Mouse (Mus musculus): ENCODE results near the gene Cd38. TPM values are rescaled to one million over a fixed set of nuclear protein-coding genes. Genes with fewer than 3 reads are reported as not detected.

The Cd38 gene
- polyA plus RNA-seq, 1 experiment from 2014 or later: 10.7 TPM

- H3K36me3 ChIP-seq: no peaks in the 10 kb centered on the region
- WGBS: 77% methylated on average over 3 of the region's 3 CpGs
These were observed 25.7 kb upstream of the Cd38 start for GRCm38 (mm10) chr5:43842576-43843155.

GRCm38 (mm10) chr5:43845083-43845482 lies 23.3 kb upstream of the Cd38 start:
- 86% methylated on average over 5 of the region's 5 CpGs for WGBS
- Histone ChIP-seq H3K9me3 (replicated peaks) (0 out of 2 replicates have a peak, but pooled peaks cover 1% of the 10 kb centered on the region), H3K27ac (no peak overlapping the region), H3K4me1 (peaks cover 8% of the 10 kb centered on the region; the same call in 1 of the 2 replicates), H3K4me3 (no peak overlapping the region), H3K36me3 (no peaks in the 10 kb centered on the region), H3K27me3 (ENCODE audit: low read depth, poor library complexity, severe bottlenecking) (no peaks in the 10 kb centered on the region)
- no peak for DNase-seq (ENCODE audit: low spot score)

More at GRCm38 (mm10) chr5:43842576-43843155, 25.7 kb upstream of the Cd38 start:
- no peak overlapping the region for H3K27ac ChIP-seq
- 0 out of 2 replicates have a peak, but pooled peaks cover 1% of the 10 kb centered on the region for H3K9me3 ChIP-seq (replicated peaks)
- H3K27me3 ChIP-seq (ENCODE audit: low read depth, poor library complexity, severe bottlenecking): no peaks in the 10 kb centered on the region
- DNase-seq (ENCODE audit: low spot score): no peak
- H3K4me3 ChIP-seq: no peak overlapping the region
- peaks cover 8% of the 10 kb centered on the region; the same call in 1 of the 2 replicates for H3K4me1 ChIP-seq

GRCm38 (mm10) chr5:43845646-43846045 lies 22.7 kb upstream of the Cd38 start:
- Histone ChIP-seq H3K27me3 (ENCODE audit: low read depth, poor library complexity, severe bottlenecking) (no peaks in the 10 kb centered on the region), H3K27ac (no peak overlapping the region), H3K4me1 (peaks cover 8% of the 10 kb centered on the region; the same call in 1 of the 2 replicates), H3K36me3 (no peaks in the 10 kb centered on the region), H3K9me3 (replicated peaks) (0 out of 2 replicates have a peak, but pooled peaks cover 1% of the 10 kb centered on the region), H3K4me3 (no peak overlapping the region)
- no peak for DNase-seq (ENCODE audit: low spot score)
- WGBS: 65% methylated on average over 1 of the region's 1 CpGs

- no peak for DNase-seq (ENCODE audit: low spot score)
- peaks cover 8% of the 10 kb centered on the region; the same call in 1 of the 2 replicates for H3K4me1 ChIP-seq
- no peaks in the 10 kb centered on the region for H3K27me3 ChIP-seq (ENCODE audit: low read depth, poor library complexity, severe bottlenecking)
- WGBS: 22% methylated on average over 2 of the region's 2 CpGs
- H3K9me3 ChIP-seq (replicated peaks): 0 out of 2 replicates have a peak, but pooled peaks cover 1% of the 10 kb centered on the region
- no peaks in the 10 kb centered on the region for H3K36me3 ChIP-seq
- no peak overlapping the region for H3K27ac ChIP-seq
- H3K4me3 ChIP-seq: no peak overlapping the region
These were observed 22.1 kb upstream of the Cd38 start for GRCm38 (mm10) chr5:43846227-43846626.

- no peak for DNase-seq (ENCODE audit: low spot score)
- Histone ChIP-seq H3K27ac (no peak overlapping the region), H3K4me3 (no peak overlapping the region), H3K36me3 (no peaks in the 10 kb centered on the region), H3K9me3 (replicated peaks) (0 out of 2 replicates have a peak, but pooled peaks cover 1% of the 10 kb centered on the region), H3K4me1 (peaks cover 8% of the 10 kb centered on the region; the same call in 1 of the 2 replicates), H3K27me3 (ENCODE audit: low read depth, poor library complexity, severe bottlenecking) (no peaks in the 10 kb centered on the region)
These were observed 20.8 kb upstream of the Cd38 start for GRCm38 (mm10) chr5:43847555-43847954.

GRCm38 (mm10) chr5:43848275-43848674 lies 20.1 kb upstream of the Cd38 start:
- H3K27ac ChIP-seq: no peak overlapping the region
- no peaks in the 10 kb centered on the region for H3K36me3 ChIP-seq
- H3K9me3 ChIP-seq (replicated peaks): 0 out of 2 replicates have a peak, but pooled peaks cover 1% of the 10 kb centered on the region
- no peak for DNase-seq (ENCODE audit: low spot score)
- WGBS: 91% methylated on average over 3 of the region's 3 CpGs
- H3K4me1 ChIP-seq: peaks cover 8% of the 10 kb centered on the region; the same call in 1 of the 2 replicates
- H3K4me3 ChIP-seq: no peak overlapping the region
- H3K27me3 ChIP-seq (ENCODE audit: low read depth, poor library complexity, severe bottlenecking): no peaks in the 10 kb centered on the region

- H3K4me3 ChIP-seq: no peak overlapping the region
- 0 out of 2 replicates have a peak overlapping the region, but pooled peaks have one; percentile 59 for H3K27ac ChIP-seq
- 79% methylated on average over 11 of the region's 11 CpGs for WGBS
- no peaks in the 10 kb centered on the region for H3K27me3 ChIP-seq (ENCODE audit: low read depth, poor library complexity, severe bottlenecking)
- no peaks in the 10 kb centered on the region for H3K36me3 ChIP-seq
- no peaks in the 10 kb centered on the region for H3K4me1 ChIP-seq
- no peak for DNase-seq (ENCODE audit: low spot score)
- no peaks in the 10 kb centered on the region for H3K9me3 ChIP-seq (replicated peaks)
These were observed 15.1 kb upstream of the Cd38 start for GRCm38 (mm10) chr5:43853096-43853867.

- Histone ChIP-seq H3K27me3 (ENCODE audit: low read depth, poor library complexity, severe bottlenecking) (no peaks in the 10 kb centered on the region), H3K4me3 (no peak overlapping the region), H3K27ac (no peak overlapping the region), H3K36me3 (no peaks in the 10 kb centered on the region), H3K4me1 (no peaks in the 10 kb centered on the region), H3K9me3 (replicated peaks) (no peaks in the 10 kb centered on the region)
- 87% methylated on average over 7 of the region's 7 CpGs for WGBS
- no peak for DNase-seq (ENCODE audit: low spot score)
These were observed 14.4 kb upstream of the Cd38 start for GRCm38 (mm10) chr5:43853868-43854488.

- H3K27me3 ChIP-seq (ENCODE audit: low read depth, poor library complexity, severe bottlenecking): no peaks in the 10 kb centered on the region
- H3K4me1 ChIP-seq: no peaks in the 10 kb centered on the region
- 89% methylated on average over 2 of the region's 2 CpGs for WGBS
- H3K4me3 ChIP-seq: no peak overlapping the region
- DNase-seq (ENCODE audit: low spot score): no peak
- H3K27ac ChIP-seq: no peak overlapping the region
- H3K9me3 ChIP-seq (replicated peaks): no peaks in the 10 kb centered on the region
- no peaks in the 10 kb centered on the region for H3K36me3 ChIP-seq
These were observed 12.6 kb upstream of the Cd38 start for GRCm38 (mm10) chr5:43855769-43856168.

- WGBS: 87% methylated on average over 8 of the region's 8 CpGs
- Histone ChIP-seq H3K27ac (no peak overlapping the region), H3K4me3 (no peak overlapping the region), H3K4me1 (no peaks in the 10 kb centered on the region), H3K36me3 (no peaks in the 10 kb centered on the region), H3K27me3 (ENCODE audit: low read depth, poor library complexity, severe bottlenecking) (no peaks in the 10 kb centered on the region), H3K9me3 (replicated peaks) (no peaks in the 10 kb centered on the region)
- DNase-seq (ENCODE audit: low spot score): no peak
These were observed 8.7 kb upstream of the Cd38 start for GRCm38 (mm10) chr5:43859663-43860062.

- Histone ChIP-seq H3K36me3 (no peaks in the 10 kb centered on the region), H3K27ac (no peak overlapping the region), H3K9me3 (replicated peaks) (no peaks in the 10 kb centered on the region), H3K27me3 (ENCODE audit: low read depth, poor library complexity, severe bottlenecking) (no peaks in the 10 kb centered on the region), H3K4me1 (no peaks in the 10 kb centered on the region), H3K4me3 (no peak overlapping the region)
- DNase-seq (ENCODE audit: low spot score): no peak
- 93% methylated on average over 5 of the region's 5 CpGs for whole genome bisulfite sequencing
These were observed 8.3 kb upstream of the Cd38 start for GRCm38 (mm10) chr5:43860096-43860495.

GRCm38 (mm10) chr5:43860670-43861431 lies 7.5 kb upstream of the Cd38 start:
- Histone ChIP-seq H3K9me3 (replicated peaks) (no peaks in the 10 kb centered on the region), H3K36me3 (no peaks in the 10 kb centered on the region), H3K27ac (no peak overlapping the region), H3K4me1 (no peaks in the 10 kb centered on the region), H3K4me3 (no peak overlapping the region), H3K27me3 (ENCODE audit: low read depth, poor library complexity, severe bottlenecking) (no peaks in the 10 kb centered on the region)
- WGBS: 74% methylated on average over 5 of the region's 5 CpGs
- no peak for DNase-seq (ENCODE audit: low spot score)

Measured in limb, embryonic 10.5 days (tissue).